Mouse (Mus musculus): Measurements from ENCODE around the gene Khdc4.

DNA sequence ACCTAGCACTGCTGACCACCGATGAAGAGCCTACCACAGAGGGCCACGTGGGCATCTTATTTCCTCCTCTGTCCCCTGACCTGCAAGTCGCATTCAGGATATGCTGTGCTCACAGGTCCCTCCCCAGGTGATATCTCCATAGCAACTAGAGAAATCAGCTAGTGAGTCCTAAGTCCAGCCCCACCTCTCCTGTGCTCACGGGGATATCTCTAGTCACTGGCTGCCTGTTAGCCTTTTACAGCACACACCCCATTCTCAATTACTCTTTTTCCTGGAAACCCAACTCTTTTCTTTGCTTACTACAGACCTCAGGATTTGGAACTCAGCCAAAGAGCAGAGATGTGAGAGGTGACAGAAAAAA lies 61.2 kb downstream of the Khdc4 start:
- TF ChIP-seq ZC3H11A (IDR thresholded peaks at IDR 0.05; ENCODE audit: borderline replicate concordance, low read depth, low read length) = no peak
- TF ChIP-seq HCFC1 (IDR thresholded peaks at IDR 0.05; ENCODE audit: borderline replicate concordance, insufficient read depth, low read length) = no peak
- TF ChIP-seq CHD2 (IDR thresholded peaks at IDR 0.05; ENCODE audit: low read depth, low read length) = no peak

Measured in ES-E14 (cell line).